Mouse (Mus musculus) forelimb bud, embryonic 11.5 days (tissue): Measurements from ENCODE around the gene Olfr1141.

ENCODE experiments used
- DNase-seq: peaks from one replicate; pipeline ENCODE4 v3.0.0-alpha.2; 2012; ENCODE audit warnings: low read depth, low spot score

The Olfr1141 gene

DNA sequence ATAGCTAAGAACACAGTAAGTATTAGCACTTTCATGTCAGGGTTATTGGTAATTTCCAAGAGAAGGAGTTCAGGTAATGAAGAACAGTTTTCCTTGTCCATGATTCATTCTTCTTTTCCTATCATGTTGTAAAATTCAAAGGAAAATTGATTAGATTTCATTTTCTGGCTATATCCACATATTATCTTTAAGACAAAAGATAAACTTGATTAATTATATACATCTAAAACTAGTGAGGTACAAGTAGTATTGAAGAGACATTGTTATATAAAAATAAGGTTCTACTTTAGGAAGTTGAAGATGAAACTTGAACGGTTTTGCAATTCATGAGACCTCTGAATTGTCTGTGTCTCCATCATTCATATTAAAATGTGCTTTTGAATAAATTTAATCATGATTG is at the start of gene Olfr1141:
TSS of gene Olfr1141 (minus strand) at position 101 of the 400 bp plus-strand sequence.
- no peak for DNase-seq

DNA sequence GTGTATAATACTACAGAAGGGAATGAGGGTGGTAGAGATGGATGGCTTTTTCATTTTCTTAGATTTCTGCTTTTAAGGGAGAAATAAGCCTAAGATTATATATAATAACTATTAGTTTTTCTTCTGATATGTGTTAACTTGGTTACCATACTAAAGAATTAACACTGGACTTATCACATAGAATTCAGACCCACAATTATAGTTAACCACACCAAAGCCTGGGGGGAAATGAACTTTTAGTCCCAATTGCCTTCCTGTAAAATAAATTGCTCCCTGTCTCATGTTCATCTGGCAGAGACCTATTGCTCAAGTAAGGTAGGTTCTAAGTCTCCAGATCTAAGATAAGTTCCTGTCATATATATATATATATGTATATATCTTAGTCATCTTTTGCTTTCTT is 46.5 kb upstream of the Olfr1141 start, which contains the start of gene Olfr1143:
TSS of gene Olfr1143 (plus strand) at position 301 of the 400 bp plus-strand sequence.
- DNase-seq = no peak

DNA sequence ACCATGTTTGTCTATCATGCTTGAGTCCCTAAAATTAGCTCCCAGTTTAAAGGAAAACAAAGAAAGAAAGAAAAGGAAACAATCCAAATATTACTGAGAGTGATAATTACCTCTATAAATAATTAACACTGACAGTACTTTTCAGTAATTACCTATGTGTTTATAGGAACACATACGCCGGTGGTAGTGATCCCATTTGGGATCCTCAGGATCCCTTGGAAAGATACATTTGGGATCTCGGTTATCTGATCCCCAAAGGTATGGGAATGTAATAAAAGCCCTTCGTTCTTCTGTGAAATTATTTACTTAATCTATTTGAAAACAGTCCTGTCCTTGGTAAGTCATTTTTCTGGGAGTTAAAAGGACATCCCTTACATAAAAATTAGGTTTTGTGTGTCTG is 25.4 kb upstream of the Olfr1141 start, which contains the start of gene Olfr152:
TSS of gene Olfr152 (plus strand) at position 301 of the 400 bp plus-strand sequence.
- DNase-seq = no peak

- DNase-seq = no peak
These were observed 22.4 kb upstream of the Olfr1141 start for GRCm38 (mm10) chr2:87776143-87776542.

- no peak for DNase-seq
These were observed 10.3 kb downstream of the Olfr1141 start, which contains the start of gene Olfr1140 for GRCm38 (mm10) chr2:87743452-87743851. TSS of gene Olfr1140 (plus strand) at chr2:87743752.

- no peak for DNase-seq
These were observed 13.9 kb downstream of the Olfr1141 start, which contains the start of gene Olfr1138 for GRCm38 (mm10) chr2:87739878-87740277. TSS of gene Olfr1138 (minus strand) at chr2:87739978.

DNA sequence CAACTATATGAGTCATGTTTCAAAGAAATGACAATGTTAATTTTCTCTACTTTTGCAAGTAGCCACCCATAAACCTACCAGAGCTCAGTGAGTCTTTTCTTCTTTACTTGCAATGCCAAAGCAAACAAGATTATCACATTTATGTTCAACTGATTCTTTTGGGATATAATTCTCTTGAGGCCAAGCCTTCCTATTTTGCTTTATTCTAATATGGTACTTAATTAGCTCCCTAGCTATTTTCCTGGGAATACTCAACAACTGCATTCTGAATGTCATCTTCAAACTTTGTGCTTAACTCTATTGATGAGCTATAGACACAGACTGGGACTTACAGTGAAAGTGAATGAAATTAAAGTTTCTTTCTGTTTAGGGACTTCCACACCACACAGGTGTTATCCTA is 40.7 kb downstream of the Olfr1141 start, which contains the start of gene Olfr1137:
TSS of gene Olfr1137 (minus strand) at position 101 of the 400 bp plus-strand sequence.
- DNase-seq = no peak
